Mouse (Mus musculus): ENCODE measurements at regions not wholly inside any gene's neighbourhood (a gene's known extent, or its start where the extent isn't known, plus 50 kb on each side); places are given as distances from the start of the nearest gene placed in this dataset.

DNA sequence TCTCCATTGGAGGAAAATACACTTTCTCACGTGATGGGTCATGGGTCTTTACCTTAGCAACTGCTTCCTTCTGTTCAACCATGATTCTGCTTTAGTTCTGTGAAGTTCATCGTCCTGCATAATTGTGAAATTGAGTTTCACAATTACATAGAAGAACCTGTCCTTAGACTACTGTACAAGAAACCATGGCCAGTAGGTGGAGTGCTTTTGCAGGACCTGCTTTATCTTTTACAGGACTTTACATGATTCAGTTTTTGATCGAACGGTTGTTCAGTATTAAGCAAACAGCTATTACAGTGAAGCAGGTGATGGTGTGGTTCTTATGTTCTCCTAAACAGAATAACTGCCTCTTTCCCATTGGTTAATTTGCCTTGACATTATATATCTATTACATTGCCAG, 910.2 kb upstream of the Tacstd2 start:
- Histone ChIP-seq H3K9me3 (ENCODE audit: control insufficient read depth, low read length) (no peaks in the 10 kb centered on the region), H3K36me3 (ENCODE audit: control insufficient read depth, insufficient read depth, low read length) (no peaks in the 10 kb centered on the region), H3K9ac (ENCODE audit: low read length) (no peak overlapping the region), H3K4me1 (replicated peaks; ENCODE audit: control insufficient read depth, insufficient read depth) (no peaks in the 10 kb centered on the region), H3K4me2 (replicated peaks; ENCODE audit: low read depth) (no peak overlapping the region), H3K27ac (replicated peaks) (no peak overlapping the region), H3K4me3 (ENCODE audit: low read depth, low read length) (no peak overlapping the region), H3K27me3 (ENCODE audit: control insufficient read depth, insufficient read depth, low read length) (no peaks in the 10 kb centered on the region)
- DNase-seq (ENCODE audit: low spot score) (no peak), ATAC-seq (ENCODE audit: low FRiP score, low TSS enrichment) (no peak)
- 79% methylated on average over 4 of the region's 4 CpGs for WGBS
- TF ChIP-seq CTCF (IDR thresholded peaks at IDR 0.05; ENCODE audit: low read depth) (no peak), EP300 (optimal IDR thresholded peaks at IDR 0.05) (no peak)

GRCm38 (mm10) chr6:68437184-68437583, 901.6 kb upstream of the Tacstd2 start:
- no peak overlapping the region for H3K4me2 ChIP-seq (replicated peaks; ENCODE audit: low read depth)
- H3K27me3 ChIP-seq (ENCODE audit: control insufficient read depth, insufficient read depth, low read length), result no peaks in the 10 kb centered on the region
- no peak overlapping the region for H3K4me3 ChIP-seq (ENCODE audit: low read depth, low read length)
- DNase-seq (ENCODE audit: low spot score) (no peak), ATAC-seq (ENCODE audit: low FRiP score, low TSS enrichment) (no peak)
- H3K36me3 ChIP-seq (ENCODE audit: control insufficient read depth, insufficient read depth, low read length), result no peaks in the 10 kb centered on the region
- no peak overlapping the region for H3K27ac ChIP-seq (replicated peaks)
- no peak overlapping the region for H3K9ac ChIP-seq (ENCODE audit: low read length)
- no peaks in the 10 kb centered on the region for H3K4me1 ChIP-seq (replicated peaks; ENCODE audit: control insufficient read depth, insufficient read depth)
- no peaks in the 10 kb centered on the region for H3K9me3 ChIP-seq (ENCODE audit: control insufficient read depth, low read length)
- TF ChIP-seq CTCF (IDR thresholded peaks at IDR 0.05; ENCODE audit: low read depth), result no peak
- TF ChIP-seq EP300 (optimal IDR thresholded peaks at IDR 0.05), result no peak
